Mouse (Mus musculus): ENCODE measurements around the gene Ube2q2. TPM values are rescaled to one million over a fixed set of nuclear protein-coding genes. Genes with fewer than 3 reads are reported as not detected.

Ube2q2 gene
- polyA plus RNA-seq, 1 experiment from 2014 or later, result 24.3 TPM

DNA sequence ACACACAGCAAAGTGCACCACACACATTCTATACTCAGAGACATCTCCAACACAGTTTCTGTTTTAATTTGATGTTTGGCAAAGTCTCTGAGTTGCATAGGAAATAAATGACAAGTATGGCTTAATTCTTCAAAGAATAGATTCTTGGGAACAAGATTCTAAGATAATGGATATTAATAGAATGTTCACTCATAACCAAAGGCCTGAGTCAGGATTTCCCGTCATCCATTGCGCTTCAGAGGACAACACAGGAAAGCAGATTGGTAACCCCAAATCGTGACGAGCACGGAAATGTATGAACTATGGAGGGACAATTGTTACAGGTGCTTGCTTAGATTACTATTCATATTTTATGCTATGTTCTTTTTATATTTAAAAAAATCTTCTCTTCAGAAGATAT is 106.4 kb downstream of the Ube2q2 start:
- WGBS, result 93% methylated on average over 5 of the region's 5 CpGs
- Histone ChIP-seq H3K9ac (ENCODE audit: low read length) (no peak overlapping the region), H3K27me3 (replicated peaks; ENCODE audit: control insufficient read depth, insufficient read depth, low read length) (no peaks in the 10 kb centered on the region)

DNA sequence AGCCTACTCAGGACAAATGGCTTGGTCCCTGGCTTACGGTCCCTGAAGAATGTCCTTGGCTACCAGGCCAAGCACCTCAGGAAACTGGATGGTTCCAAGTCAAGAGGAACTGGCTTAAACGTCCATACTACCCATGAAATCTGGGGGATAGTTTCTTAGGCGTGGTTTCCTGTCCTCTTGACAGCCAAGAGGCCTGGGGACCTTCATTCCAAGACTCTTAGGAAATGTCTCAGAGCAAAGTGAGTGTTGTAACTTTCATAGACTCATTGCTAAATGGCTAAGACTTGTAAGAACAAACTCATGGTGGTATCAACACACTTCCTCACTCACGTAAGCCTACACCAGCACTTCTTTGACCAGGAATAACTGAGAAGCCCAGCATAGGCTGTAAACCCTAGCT is 107.0 kb downstream of the Ube2q2 start:
- H3K4me2 ChIP-seq (ENCODE audit: low read length), result no peak overlapping the region
- H3K27me3 ChIP-seq (replicated peaks; ENCODE audit: control insufficient read depth, insufficient read depth, low read length), result no peaks in the 10 kb centered on the region
- no peak for DNase-seq (ENCODE audit: low spot score)
- 66% methylated on average over 4 of the region's 4 CpGs for WGBS
- H3K36me3 ChIP-seq (ENCODE audit: control insufficient read depth, insufficient read depth, low read length), result no peaks in the 10 kb centered on the region
- no peak overlapping the region for H3K9ac ChIP-seq (ENCODE audit: low read length)
- no peak overlapping the region for H3K4me3 ChIP-seq (ENCODE audit: low read depth, low read length)
- H3K9me3 ChIP-seq (replicated peaks; ENCODE audit: control insufficient read depth, low read length), result no peaks in the 10 kb centered on the region
- no peak overlapping the region for H3K27ac ChIP-seq (ENCODE audit: low read depth, low read length)
- H3K4me1 ChIP-seq (ENCODE audit: control insufficient read depth, insufficient read depth, low read length), result no peaks in the 10 kb centered on the region
- no peak for ATAC-seq

More for the DNA sequence above, 106.4 kb downstream of the Ube2q2 start:
- no peak for DNase-seq (ENCODE audit: low spot score)
- H3K4me2 ChIP-seq (ENCODE audit: low read length), result no peak overlapping the region
- H3K27ac ChIP-seq (ENCODE audit: low read depth, low read length), result no peak overlapping the region
- no peaks in the 10 kb centered on the region for H3K4me1 ChIP-seq (ENCODE audit: control insufficient read depth, insufficient read depth, low read length)
- ATAC-seq, result no peak
- H3K36me3 ChIP-seq (ENCODE audit: control insufficient read depth, insufficient read depth, low read length), result no peaks in the 10 kb centered on the region
- H3K4me3 ChIP-seq (ENCODE audit: low read depth, low read length), result no peak overlapping the region
- no peaks in the 10 kb centered on the region for H3K9me3 ChIP-seq (replicated peaks; ENCODE audit: control insufficient read depth, low read length)

DNA sequence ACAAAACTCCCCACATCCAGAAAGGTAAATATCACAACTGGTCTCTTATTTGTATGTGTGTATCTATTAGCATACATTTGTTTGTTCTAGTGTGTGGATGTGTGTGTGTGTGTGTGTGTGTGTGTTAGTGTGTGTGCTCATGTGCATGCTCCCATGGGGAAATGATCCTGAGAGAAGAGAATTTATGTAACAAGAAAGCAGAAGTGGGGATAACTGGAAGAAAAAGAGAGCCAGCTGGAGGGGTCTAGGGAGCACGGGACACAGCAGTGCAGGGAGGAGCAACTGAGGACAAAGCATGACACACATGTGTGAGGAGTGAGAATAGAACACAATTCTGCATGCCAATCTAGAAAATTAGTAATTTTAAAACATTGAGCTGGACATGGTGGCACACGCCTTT is 108.5 kb downstream of the Ube2q2 start:
- Histone ChIP-seq H3K4me2 (ENCODE audit: low read length) (no peak overlapping the region), H3K9me3 (replicated peaks; ENCODE audit: control insufficient read depth, low read length) (no peaks in the 10 kb centered on the region), H3K4me1 (ENCODE audit: control insufficient read depth, insufficient read depth, low read length) (no peaks in the 10 kb centered on the region), H3K4me3 (ENCODE audit: low read depth, low read length) (no peak overlapping the region), H3K27me3 (replicated peaks; ENCODE audit: control insufficient read depth, insufficient read depth, low read length) (no peaks in the 10 kb centered on the region), H3K36me3 (ENCODE audit: control insufficient read depth, insufficient read depth, low read length) (no peaks in the 10 kb centered on the region), H3K27ac (ENCODE audit: low read depth, low read length) (no peak overlapping the region), H3K9ac (ENCODE audit: low read length) (no peak overlapping the region)
- WGBS, result 92% methylated on average over 2 of the region's 2 CpGs
- ATAC-seq (no peak), DNase-seq (ENCODE audit: low spot score) (no peak)

Other genes with a start within 250 kb of the Ube2q2 start
- gene Hykk, start 231.6 kb upstream of the Ube2q2 start, polyA plus RNA-seq (2014; fragmentation: Nextera tagmentation; extraction: Ambion mirVana), result 1.5 and 1.6 TPM in 2 replicates
- 323 and 355 TPM in 2 replicates for gene Psma4, start 198.1 kb upstream of the Ube2q2 start, polyA plus RNA-seq (2014; fragmentation: Nextera tagmentation; extraction: Ambion mirVana)
- 0.80 and 1.7 TPM in 2 replicates for gene AY074887, start 197.9 kb upstream of the Ube2q2 start, polyA plus RNA-seq (2014; fragmentation: Nextera tagmentation; extraction: Ambion mirVana)
- 1.0 and 1.1 TPM in 2 replicates for gene Chrna5, start 168.0 kb upstream of the Ube2q2 start, polyA plus RNA-seq (2014; fragmentation: Nextera tagmentation; extraction: Ambion mirVana)
- gene Chrna3, start 122.3 kb upstream of the Ube2q2 start, polyA plus RNA-seq (2014; fragmentation: Nextera tagmentation; extraction: Ambion mirVana), result 5.5 and 5.6 TPM in 2 replicates
- 0.39 and 0.53 TPM in 2 replicates for gene Chrnb4, start 100.1 kb upstream of the Ube2q2 start, polyA plus RNA-seq (2014; fragmentation: Nextera tagmentation; extraction: Ambion mirVana)
- 73.0 and 83.6 TPM in 2 replicates for gene Fbxo22, start 60.1 kb downstream of the Ube2q2 start, polyA plus RNA-seq (2014; fragmentation: Nextera tagmentation; extraction: Ambion mirVana)
- 0.69 and 0.72 TPM in 2 replicates for gene Nrg4, start 178.0 kb downstream of the Ube2q2 start, polyA plus RNA-seq (2014; fragmentation: Nextera tagmentation; extraction: Ambion mirVana)
- gene Tmem266, start 178.1 kb downstream of the Ube2q2 start, polyA plus RNA-seq (2014; fragmentation: Nextera tagmentation; extraction: Ambion mirVana), result 0.90 and 0.94 TPM in 2 replicates